Mouse (Mus musculus) adrenal gland, postnatal 4 days (tissue): ENCODE data around the gene Olfr1163. TPM values are rescaled to one million over a fixed set of nuclear protein-coding genes. Genes with fewer than 3 reads are reported as not detected.
"Not testable (repeated sequence)": the region's sequence is repeated elsewhere in the genome, so short reads cannot be mapped to it uniquely, and the experiment has no call there.

Experiments
- DNase-seq, 2 experiments: peaks; one replicate each; pipeline ENCODE4 v3.0.0; 2021 to 2022; ENCODE audit warnings: low spot score in 2 of 2, mixed read lengths in 2 of 2
- long read RNA-seq, 2 experiments: library from polyadenylated mRNA; stranded (forward); transcript quantifications; one replicate each; pipeline ENCODE4 v2.0.0; 2021
- total RNA-seq, 2 experiments: library from RNA; stranded (reverse); gene quantifications; 2 replicates each; pipeline ENCODE4 v1.2.3; 2021

Olfr1163 gene
- total RNA-seq: not detected
- long read RNA-seq, experiment 1: 0 reads
- long read RNA-seq, experiment 2: 0 reads

GRCm38 (mm10) chr2:88071730-88072129, at the start of gene Olfr1163:
Gene Olfr1163 (minus strand): TSS chr2:88071830.
- DNase-seq: no peak

- no peak for DNase-seq
Observed at GRCm38 (mm10) chr2:88093866-88094265, 22.2 kb upstream of the Olfr1163 start, which contains the start of gene Olfr1164. Gene Olfr1164 (minus strand): TSS chr2:88093966.

- DNase-seq: no peak
Observed at GRCm38 (mm10) chr2:88063587-88063986, 8.0 kb downstream of the Olfr1163 start.

- DNase-seq: no peak
Observed at GRCm38 (mm10) chr2:88051029-88051428, 20.6 kb downstream of the Olfr1163 start, which contains the start of gene Olfr1162. Gene Olfr1162 (minus strand): TSS chr2:88051129.

GRCm38 (mm10) chr2:88037599-88037998, 34.0 kb downstream of the Olfr1163 start, which contains the start of gene Olfr73:
Gene Olfr73 (minus strand): TSS chr2:88037699.
- DNase-seq: no peak

GRCm38 (mm10) chr2:88022474-88022873, 49.2 kb downstream of the Olfr1163 start, which contains the start of gene Olfr1161:
Gene Olfr1161 (plus strand): TSS chr2:88022774.
- not testable (repeated sequence) for DNase-seq

Other genes starting within 250 kb of the Olfr1163 start
- gene Olfr1148, start 241.3 kb downstream of the Olfr1163 start, total RNA-seq: not detected
- not detected for gene Olfr1150-ps1, start 227.8 kb downstream of the Olfr1163 start, total RNA-seq
- not detected for gene Olfr1151, start 216.0 kb downstream of the Olfr1163 start, total RNA-seq
- not detected for gene Olfr1152, start 205.3 kb downstream of the Olfr1163 start, total RNA-seq
- gene Olfr1153, start 176.9 kb downstream of the Olfr1163 start, total RNA-seq: not detected
- not detected for gene Olfr1154, start 166.7 kb downstream of the Olfr1163 start, total RNA-seq
- gene Olfr1155, start 126.7 kb downstream of the Olfr1163 start, total RNA-seq: not detected
- not detected for gene Olfr1156, start 118.7 kb downstream of the Olfr1163 start, total RNA-seq
- not detected for gene Olfr1157, start 103.5 kb downstream of the Olfr1163 start, total RNA-seq
- gene Olfr74, start 97.2 kb downstream of the Olfr1163 start, total RNA-seq: not detected
- not detected for gene Olfr1158, start 81.7 kb downstream of the Olfr1163 start, total RNA-seq
- not detected for gene Olfr1160, start 63.6 kb downstream of the Olfr1163 start, total RNA-seq
- gene Olfr1161, start 49.1 kb downstream of the Olfr1163 start, total RNA-seq: not detected
- gene Olfr73, start 34.1 kb downstream of the Olfr1163 start, total RNA-seq: not detected
- gene Olfr1162, start 20.7 kb downstream of the Olfr1163 start, total RNA-seq: not detected
- not detected for gene Olfr1164, start 22.1 kb upstream of the Olfr1163 start, total RNA-seq
- gene Olfr1166, start 56.4 kb upstream of the Olfr1163 start, total RNA-seq: not detected
- gene Olfr1167, start 83.4 kb upstream of the Olfr1163 start, total RNA-seq: not detected
- not detected for gene Olfr1168, start 110.0 kb upstream of the Olfr1163 start, total RNA-seq
- not detected for gene Olfr1170, start 156.5 kb upstream of the Olfr1163 start, total RNA-seq
- not detected for gene Olfr1173, start 208.0 kb upstream of the Olfr1163 start, total RNA-seq
- not detected for gene Olfr1174-ps, start 243.3 kb upstream of the Olfr1163 start, total RNA-seq